Mouse (Mus musculus) layer of hippocampus, postnatal 25 days (tissue): ENCODE data around the gene Zdhhc17. TPM values are rescaled to one million over a fixed set of nuclear protein-coding genes. Genes with fewer than 3 reads are reported as not detected.

Experiments
- DNase-seq, 2 experiments: peaks; one replicate each; pipeline ENCODE4 v3.0.0; 2022; ENCODE audit warnings: mixed read lengths in 2 of 2, low spot score in 1 of 2; ENCODE audit errors: extremely low spot score in 1 of 2
- total RNA-seq, 2 experiments: library from RNA; stranded (reverse); gene quantifications; 2 replicates each; pipeline ENCODE4 v1.2.3; 2021

Zdhhc17 gene
- total RNA-seq, 2 experiments from 2014 or later: 84.0 to 96.2 TPM

GRCm38 (mm10) chr10:111007687-111008086 is 2.3 kb downstream of the Zdhhc17 start:
- DNase-seq: no peak

GRCm38 (mm10) chr10:111005611-111006488 is 4.1 kb downstream of the Zdhhc17 start:
- DNase-seq: no peak

- DNase-seq: no peak
These were observed 5.7 kb downstream of the Zdhhc17 start for GRCm38 (mm10) chr10:111004220-111004619.

GRCm38 (mm10) chr10:110999201-110999600 is 10.7 kb downstream of the Zdhhc17 start:
- DNase-seq: no peak

- DNase-seq: no peak
These were observed 12.8 kb downstream of the Zdhhc17 start for GRCm38 (mm10) chr10:110997180-110997579.

GRCm38 (mm10) chr10:110994761-110995160 is 15.2 kb downstream of the Zdhhc17 start:
- DNase-seq: no peak

GRCm38 (mm10) chr10:110993249-110993648 is 16.7 kb downstream of the Zdhhc17 start:
- no peak for DNase-seq

GRCm38 (mm10) chr10:110992047-110992431 is 17.9 kb downstream of the Zdhhc17 start:
- DNase-seq: no peak

GRCm38 (mm10) chr10:110991307-110992046 is 18.5 kb downstream of the Zdhhc17 start:
- DNase-seq: no peak

- DNase-seq: no peak
These were observed 20.2 kb downstream of the Zdhhc17 start for GRCm38 (mm10) chr10:110989729-110990128.

- DNase-seq: no peak
These were observed 23.3 kb downstream of the Zdhhc17 start for GRCm38 (mm10) chr10:110986682-110987081.

GRCm38 (mm10) chr10:110982771-110983170 is 27.2 kb downstream of the Zdhhc17 start:
- DNase-seq: no peak

GRCm38 (mm10) chr10:110980441-110980840 is 29.5 kb downstream of the Zdhhc17 start:
- no peak for DNase-seq

- no peak for DNase-seq
These were observed 30.5 kb downstream of the Zdhhc17 start for GRCm38 (mm10) chr10:110979431-110979830.

- DNase-seq: no peak
These were observed 32.6 kb downstream of the Zdhhc17 start for GRCm38 (mm10) chr10:110977379-110977778.

- peak in 1 of 2 experiments; percentile 41 for DNase-seq
These were observed 33.9 kb downstream of the Zdhhc17 start for GRCm38 (mm10) chr10:110976046-110976445.

- no peak for DNase-seq
These were observed 35.1 kb downstream of the Zdhhc17 start for GRCm38 (mm10) chr10:110974885-110975284.

GRCm38 (mm10) chr10:110974463-110974862 is 35.5 kb downstream of the Zdhhc17 start:
- DNase-seq: peak in 1 of 2 experiments; percentile 52

- no peak for DNase-seq
These were observed 37.9 kb downstream of the Zdhhc17 start for GRCm38 (mm10) chr10:110971998-110972397.

- no peak for DNase-seq
These were observed 38.5 kb downstream of the Zdhhc17 start for GRCm38 (mm10) chr10:110971483-110971882.

- no peak for DNase-seq
These were observed 38.9 kb downstream of the Zdhhc17 start for GRCm38 (mm10) chr10:110971044-110971443.
